Mouse (Mus musculus) stomach, embryonic 14.5 days (tissue): Measurements from ENCODE around the gene Pdcd1lg2. TPM values are rescaled to one million over a fixed set of nuclear protein-coding genes. Genes with fewer than 3 reads are reported as not detected.

Experiments used
- ATAC-seq: fragments of 200-750 bp; cut with Nextera tagmentation; 2 replicates; pipeline ENCODE4 v1.8.0; 2017; ENCODE audit warnings: low read depth, moderate TSS enrichment; ENCODE audit not compliant: insufficient number of reproducible peaks, insufficient read depth, low FRiP score
- H3K27ac ChIP-seq: fragments of 300-500 bp; sonication (generic); 2 replicates; pipeline ENCODE4 v1.5.1; 2014; ENCODE audit warnings: mild to moderate bottlenecking, low read length, moderate library complexity, mixed read lengths
- H3K27me3 ChIP-seq: fragments of 300-500 bp; sonication (generic); 2 replicates; pipeline ENCODE4 v1.6.1; 2014; ENCODE audit warnings: low read length, control low read depth, mixed read lengths; ENCODE audit not compliant: control insufficient read depth, insufficient read depth
- H3K36me3 ChIP-seq: fragments of 300-500 bp; sonication (generic); 2 replicates; pipeline ENCODE4 v1.6.1; 2014; ENCODE audit warnings: mild to moderate bottlenecking, control low read depth, low read length, moderate library complexity, mixed read lengths; ENCODE audit not compliant: control insufficient read depth, insufficient read depth
- H3K4me1 ChIP-seq: fragments of 300-500 bp; sonication (generic); 2 replicates; pipeline ENCODE4 v1.6.1; 2014; ENCODE audit warnings: low read length, control low read depth, mixed read lengths; ENCODE audit not compliant: control insufficient read depth, insufficient read depth
- H3K4me2 ChIP-seq: fragments of 300-500 bp; sonication (generic); replicated peaks from 2 replicates; pipeline ENCODE4 v1.6.1; 2014; ENCODE audit warnings: low read depth, low read length, control low read depth
- H3K4me3 ChIP-seq: fragments of 300-500 bp; sonication (generic); 2 replicates; pipeline ENCODE4 v1.5.1; 2014; ENCODE audit warnings: low read depth, low read length, control low read depth
- H3K9ac ChIP-seq: fragments of 300-500 bp; sonication (generic); replicated peaks from 2 replicates; pipeline ENCODE4 v1.6.1; 2014; ENCODE audit warnings: low read depth, mild to moderate bottlenecking, control low read depth, low read length, moderate library complexity, mixed read lengths
- H3K9me3 ChIP-seq: fragments of 300-500 bp; sonication (generic); 2 replicates; pipeline ENCODE4 v1.6.1; 2016; ENCODE audit warnings: low read depth, low read length, control low read depth; ENCODE audit not compliant: control insufficient read depth
- WGBS: fragments of 180-500 bp; shearing (Covaris S2); extraction: QIAGEN DNeasy Blood & Tissue Kit; methylation state at CpG from one replicate; pipeline ENCODE4 v1.1.7; 2014; 5-methylcytosine and 5-hydroxymethylcytosine counted together
- polyA plus RNA-seq: library from polyadenylated mRNA; unstranded; fragments of >200 nt; fragmentation: Nextera tagmentation; extraction: Ambion mirVana; gene quantifications from 2 replicates; pipeline ENCODE4 v1.2.1, GENCODE M21; 2014

The Pdcd1lg2 gene
- not detected in 2 replicates for polyA plus RNA-seq

- Histone ChIP-seq H3K27ac (no peak within 1 kb of the TSS), H3K36me3 (no peaks in the 10 kb centered on the region), H3K9ac (no peak within 1 kb of the TSS), H3K9me3 (no peaks in the 10 kb centered on the region), H3K4me2 (no peak within 1 kb of the TSS), H3K27me3 (no peaks in the 10 kb centered on the region), H3K4me3 (no peak within 1 kb of the TSS), H3K4me1 (0 out of 2 replicates have a peak, but pooled peaks cover 7% of the 10 kb centered on the region)
- ATAC-seq: no peak
- WGBS: 86% methylated on average over 4 of the region's 4 CpGs
Measured at GRCm38 (mm10) chr19:29410619-29411018, at the start of gene Pdcd1lg2. Gene Pdcd1lg2 (plus strand): TSS chr19:29410919.

DNA sequence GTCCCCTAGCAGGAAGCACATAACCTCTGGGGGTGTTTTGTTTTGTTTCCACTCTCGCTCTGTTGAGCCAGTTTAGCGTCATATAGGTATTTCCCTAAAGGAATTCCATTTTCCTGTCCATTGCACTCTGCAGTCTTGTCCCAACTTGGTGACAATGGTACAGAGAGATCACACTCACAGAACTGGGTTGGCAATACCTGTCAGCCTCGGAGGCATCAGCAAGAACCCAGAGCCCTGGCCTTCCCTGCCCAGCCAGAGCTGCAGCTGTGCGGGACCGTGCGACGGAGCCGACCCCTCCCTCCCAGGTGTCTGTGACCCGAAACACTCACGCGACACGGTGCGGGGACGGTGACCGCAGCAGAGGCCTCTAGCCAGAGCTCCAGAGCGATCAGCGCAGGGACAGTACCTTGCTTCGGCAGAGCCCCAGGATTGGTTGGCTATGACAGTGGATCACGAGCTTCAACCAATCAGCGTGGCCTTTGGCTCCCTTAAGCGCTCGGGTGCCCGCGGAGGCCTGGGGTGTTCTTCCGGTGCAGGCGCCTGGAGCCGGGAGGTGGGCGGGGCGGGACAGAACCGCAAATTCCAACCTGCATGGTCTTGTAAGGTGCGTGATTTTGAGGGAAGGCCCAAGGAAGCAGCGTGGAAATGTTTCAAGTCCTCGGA, 49.1 kb upstream of the Pdcd1lg2 start:
- no peak overlapping the region for H3K27ac ChIP-seq
- ATAC-seq: peak; percentile 99

GRCm38 (mm10) chr19:29362173-29362930, 48.4 kb upstream of the Pdcd1lg2 start:
- peaks cover 7% of the 10 kb centered on the region for H3K4me1 ChIP-seq
- WGBS: 30% methylated on average over 13 of the region's 13 CpGs
- no peaks in the 10 kb centered on the region for H3K27me3 ChIP-seq
- no peak for ATAC-seq
- peak overlapping the region; percentile 59 for H3K4me3 ChIP-seq
- H3K9me3 ChIP-seq: no peaks in the 10 kb centered on the region
- no peak overlapping the region for H3K27ac ChIP-seq
- peak overlapping the region; percentile 63 for H3K4me2 ChIP-seq
- H3K9ac ChIP-seq: peak overlapping the region; percentile 22; the same call in 1 of the 2 replicates
- no peaks in the 10 kb centered on the region for H3K36me3 ChIP-seq

More for the DNA sequence above, 49.1 kb upstream of the Pdcd1lg2 start:
- H3K4me3 ChIP-seq: peak overlapping the region; percentile 59
- peak overlapping the region; percentile 63 for H3K4me2 ChIP-seq
- no peaks in the 10 kb centered on the region for H3K36me3 ChIP-seq
- H3K27me3 ChIP-seq: no peaks in the 10 kb centered on the region
- H3K9me3 ChIP-seq: no peaks in the 10 kb centered on the region
- peak overlapping the region; percentile 22 for H3K9ac ChIP-seq
- H3K4me1 ChIP-seq: peaks cover 7% of the 10 kb centered on the region
- 2% methylated on average over 33 of the region's 33 CpGs for WGBS

DNA sequence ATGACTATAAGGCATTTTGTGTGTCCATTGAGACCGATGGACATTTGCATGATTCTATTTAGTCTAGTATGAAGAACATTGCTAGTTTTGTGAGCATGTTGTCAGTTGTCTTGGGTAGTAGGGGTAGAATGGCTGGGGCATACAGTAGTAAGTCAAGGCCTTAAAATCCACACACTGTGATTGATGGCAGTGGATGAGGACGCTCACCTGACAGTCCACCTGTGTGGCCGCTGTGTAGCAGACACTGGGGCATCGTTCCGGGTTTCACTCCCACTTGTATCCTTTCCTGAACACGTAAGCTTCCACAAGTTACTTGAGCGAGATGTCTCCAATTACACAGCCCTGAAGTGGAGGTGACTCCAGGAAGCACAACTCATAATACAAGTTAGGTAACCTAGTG, 47.2 kb upstream of the Pdcd1lg2 start:
- Histone ChIP-seq H3K4me2 (no peak overlapping the region), H3K27ac (no peak overlapping the region), H3K9ac (no peak overlapping the region), H3K4me1 (peaks cover 7% of the 10 kb centered on the region), H3K4me3 (no peak overlapping the region), H3K27me3 (no peaks in the 10 kb centered on the region), H3K36me3 (no peaks in the 10 kb centered on the region), H3K9me3 (no peaks in the 10 kb centered on the region)
- WGBS: 87% methylated on average over 7 of the region's 7 CpGs
- ATAC-seq: no peak

GRCm38 (mm10) chr19:29364076-29364475, 46.6 kb upstream of the Pdcd1lg2 start:
- no peaks in the 10 kb centered on the region for H3K9me3 ChIP-seq
- no peak for ATAC-seq
- 69% methylated on average over 5 of the region's 5 CpGs for WGBS
- H3K27me3 ChIP-seq: no peaks in the 10 kb centered on the region
- H3K4me1 ChIP-seq: peaks cover 7% of the 10 kb centered on the region
- no peak overlapping the region for H3K9ac ChIP-seq
- no peaks in the 10 kb centered on the region for H3K36me3 ChIP-seq
- no peak overlapping the region for H3K4me2 ChIP-seq
- H3K27ac ChIP-seq: no peak overlapping the region
- H3K4me3 ChIP-seq: no peak overlapping the region

DNA sequence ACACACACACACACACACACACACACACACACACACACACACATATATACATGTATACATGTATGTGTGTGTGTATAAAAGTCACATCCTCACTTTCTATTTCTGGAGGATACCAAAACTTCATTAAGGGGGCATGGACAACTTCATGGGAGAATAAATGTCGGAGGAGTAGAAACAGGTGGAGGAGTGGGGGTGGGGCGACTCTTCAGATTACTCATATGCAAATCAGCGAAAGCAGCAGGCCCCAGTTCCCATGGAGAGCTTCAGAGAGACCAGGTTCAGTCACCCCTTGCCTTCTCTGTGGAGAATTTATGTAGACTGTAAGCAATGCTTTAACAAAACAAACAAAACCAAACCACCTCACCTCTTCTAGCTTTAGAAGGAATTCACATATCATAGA, 45.6 kb upstream of the Pdcd1lg2 start:
- WGBS: 25% methylated on average over 3 of the region's 3 CpGs
- Histone ChIP-seq H3K4me1 (peaks cover 7% of the 10 kb centered on the region), H3K4me2 (no peak overlapping the region), H3K27me3 (no peaks in the 10 kb centered on the region), H3K4me3 (no peak overlapping the region), H3K9me3 (no peaks in the 10 kb centered on the region), H3K9ac (no peak overlapping the region), H3K27ac (no peak overlapping the region), H3K36me3 (no peaks in the 10 kb centered on the region)
- ATAC-seq: no peak

- no peaks in the 10 kb centered on the region for H3K9me3 ChIP-seq
- 49% methylated on average over 20 of the region's 20 CpGs for WGBS
- peak overlapping the region; percentile 54 for H3K4me3 ChIP-seq
- H3K9ac ChIP-seq: peak overlapping the region; percentile 11; the same call in 1 of the 2 replicates
- no peaks in the 10 kb centered on the region for H3K27me3 ChIP-seq
- ATAC-seq: no peak
- H3K4me1 ChIP-seq: no peaks in the 10 kb centered on the region; the same call in 1 of the 2 replicates
- H3K36me3 ChIP-seq: no peaks in the 10 kb centered on the region
- peak overlapping the region; percentile 70 for H3K4me2 ChIP-seq
- no peak overlapping the region for H3K27ac ChIP-seq
Measured at GRCm38 (mm10) chr19:29366226-29366968, 44.3 kb upstream of the Pdcd1lg2 start.

DNA sequence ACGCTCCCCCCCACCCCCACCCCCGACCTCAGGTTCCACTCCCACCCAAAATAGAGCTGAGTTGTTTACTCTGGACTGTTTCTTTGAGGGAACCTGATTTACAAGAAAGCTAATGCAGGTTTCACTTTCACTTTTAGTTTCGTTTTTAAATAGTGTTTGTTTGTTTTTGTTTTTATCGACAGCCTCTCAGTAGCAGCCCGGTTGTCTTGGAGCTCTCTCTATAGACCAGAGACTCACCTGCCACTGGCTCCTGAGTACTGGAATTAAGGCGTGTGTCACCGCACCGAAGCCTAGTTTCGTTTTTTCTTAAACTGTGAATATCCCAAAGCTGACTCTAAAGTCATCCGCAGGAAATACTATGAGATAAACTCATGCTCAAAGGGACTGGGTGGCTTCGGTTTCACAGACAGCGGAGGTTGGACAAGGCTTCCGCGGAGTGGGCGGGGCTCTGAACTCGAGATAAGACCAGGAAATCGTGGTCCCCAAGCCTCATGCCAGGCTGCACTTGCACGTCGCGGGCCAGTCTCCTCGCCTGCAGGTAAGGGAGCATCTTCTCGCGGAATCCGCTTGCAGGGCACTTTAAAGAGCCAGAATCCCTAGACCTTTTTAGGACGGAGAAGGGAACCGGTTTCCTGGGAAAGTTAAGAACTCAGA, 43.6 kb upstream of the Pdcd1lg2 start, which contains the start of the genes Plgrkt and Cd274:
Gene Plgrkt, minus strand, starts transcription at position 422 of the 654 bp plus-strand sequence.
Gene Cd274, plus strand, starts transcription at position 487 of the 654 bp plus-strand sequence.
- peak within 1 kb of the TSS; percentile 70 for H3K4me2 ChIP-seq
- 0 out of 2 replicates have a peak, but pooled peaks have one; percentile 76 for ATAC-seq
- H3K36me3 ChIP-seq: no peaks in the 10 kb centered on the region
- no peaks in the 10 kb centered on the region for H3K4me1 ChIP-seq
- no peaks in the 10 kb centered on the region for H3K9me3 ChIP-seq
- H3K9ac ChIP-seq: peak within 1 kb of the TSS; percentile 11; the same call in 1 of the 2 replicates
- no peak within 1 kb of the TSS for H3K27ac ChIP-seq
- H3K27me3 ChIP-seq: no peaks in the 10 kb centered on the region
- H3K4me3 ChIP-seq: peak within 1 kb of the TSS; percentile 54
- 2% methylated on average over 26 of the region's 26 CpGs for WGBS
